Mouse (Mus musculus) fat pad, adult 2 months (tissue): ENCODE measurements around the gene Olfr373.
A peak's percentile ranks its signal among the peaks of the same experiment; 100 is the strongest.

ENCODE experiments used
- DNase-seq: peaks from one replicate; pipeline ENCODE4 v3.0.0-alpha.2; 2011; ENCODE audit warnings: low read depth, low spot score; ENCODE audit errors: extremely low read depth

Gene Olfr373

GRCm38 (mm10) chr8:72133507-72133906 lies 50.5 kb downstream of the Olfr373 start:
- DNase-seq = no peak

GRCm38 (mm10) chr8:72134756-72135445 lies 51.9 kb downstream of the Olfr373 start, which contains the start of gene Tpm4:
Gene Tpm4, plus strand, starts transcription at chr8:72134975.
- no peak for DNase-seq

- DNase-seq = no peak
Observed at GRCm38 (mm10) chr8:72135446-72136301, 52.7 kb downstream of the Olfr373 start.

GRCm38 (mm10) chr8:72136302-72136978 lies 53.5 kb downstream of the Olfr373 start:
- DNase-seq = no peak

- DNase-seq = no peak
Observed at GRCm38 (mm10) chr8:72137431-72137830, 54.5 kb downstream of the Olfr373 start.

- DNase-seq = no peak
Observed at GRCm38 (mm10) chr8:72138456-72138855, 55.5 kb downstream of the Olfr373 start.

- DNase-seq = no peak
Observed at GRCm38 (mm10) chr8:72143256-72143824, 60.4 kb downstream of the Olfr373 start.

GRCm38 (mm10) chr8:72144345-72144975 lies 61.5 kb downstream of the Olfr373 start:
- DNase-seq = no peak

GRCm38 (mm10) chr8:72145511-72145910 lies 62.5 kb downstream of the Olfr373 start:
- no peak for DNase-seq

- DNase-seq = peak; percentile 69
Observed at GRCm38 (mm10) chr8:72146056-72146455, 63.1 kb downstream of the Olfr373 start.

GRCm38 (mm10) chr8:72146556-72146955 lies 63.6 kb downstream of the Olfr373 start:
- DNase-seq = no peak

GRCm38 (mm10) chr8:72147266-72147665 lies 64.3 kb downstream of the Olfr373 start:
- DNase-seq = no peak

- no peak for DNase-seq
Observed at GRCm38 (mm10) chr8:72149056-72149455, 66.1 kb downstream of the Olfr373 start.

GRCm38 (mm10) chr8:72151418-72152078 lies 68.6 kb downstream of the Olfr373 start:
- DNase-seq = no peak
